Mouse (Mus musculus) hindbrain, embryonic 14.5 days (tissue): Measurements from ENCODE around the gene Fank1. TPM values are rescaled to one million over a fixed set of nuclear protein-coding genes. Genes with fewer than 3 reads are reported as not detected.

Source experiments
- ATAC-seq: fragments of 200-750 bp; cut with Nextera tagmentation; 2 replicates; pipeline ENCODE4 v1.8.0; 2017; ENCODE audit warnings: moderate number of reproducible peaks, mild to moderate bottlenecking, moderate TSS enrichment, moderate library complexity; ENCODE audit not compliant: low FRiP score
- DNase-seq: peaks from one replicate; pipeline ENCODE4 v3.0.0-alpha.2; 2015; ENCODE audit warnings: low spot score
- H3K27ac ChIP-seq: fragments of 300-500 bp; sonication (generic); 2 replicates; pipeline ENCODE4 v1.5.1; 2014; ENCODE audit warnings: mild to moderate bottlenecking, moderate library complexity
- H3K27me3 ChIP-seq: fragments of 300-500 bp; sonication (generic); 2 replicates; pipeline ENCODE4 v1.6.1; 2014; ENCODE audit warnings: mild to moderate bottlenecking, low read length, mixed read lengths; ENCODE audit not compliant: control insufficient read depth, insufficient read depth
- H3K36me3 ChIP-seq: fragments of 300-500 bp; sonication (generic); replicated peaks from 2 replicates; pipeline ENCODE4 v1.6.1; 2014; ENCODE audit not compliant: control insufficient read depth, insufficient read depth
- H3K4me1 ChIP-seq: fragments of 300-500 bp; sonication (generic); replicated peaks from 2 replicates; pipeline ENCODE4 v1.6.1; 2014; ENCODE audit warnings: antibody characterized with exemption, low read length, mixed read lengths; ENCODE audit not compliant: control insufficient read depth, insufficient read depth
- H3K4me2 ChIP-seq: fragments of 300-500 bp; sonication (generic); replicated peaks from 2 replicates; pipeline ENCODE4 v1.6.1; 2014; ENCODE audit warnings: mild to moderate bottlenecking, moderate library complexity
- H3K4me3 ChIP-seq: fragments of 300-500 bp; sonication (generic); replicated peaks from 2 replicates; pipeline ENCODE4 v1.5.1; 2014; ENCODE audit warnings: mild to moderate bottlenecking, low read length
- H3K9ac ChIP-seq: fragments of 300-500 bp; sonication (generic); 2 replicates; pipeline ENCODE4 v1.6.1; 2014
- H3K9me3 ChIP-seq: fragments of 300-500 bp; sonication (generic); 2 replicates; pipeline ENCODE4 v1.6.1; 2016; ENCODE audit warnings: low read length; ENCODE audit not compliant: control insufficient read depth
- WGBS: fragments of 180-500 bp; shearing (Covaris S2); extraction: QIAGEN DNeasy Blood & Tissue Kit; methylation state at CpG from one replicate; pipeline ENCODE4 v1.1.7; 2014; 5-methylcytosine and 5-hydroxymethylcytosine counted together
- polyA plus RNA-seq: library from polyadenylated mRNA; unstranded; fragments of >200 nt; fragmentation: Nextera tagmentation; extraction: Ambion mirVana; gene quantifications from 2 replicates; pipeline ENCODE4 v1.2.1, GENCODE M21; 2014

The Fank1 gene
- polyA plus RNA-seq, 1 experiment from 2014 or later = 4.7 TPM

GRCm38 (mm10) chr7:133782717-133783435 is 6.2 kb downstream of the Fank1 start, which contains the start of gene Dhx32:
TSS of gene Dhx32 (minus strand) at chr7:133782726.
- Histone ChIP-seq H3K4me2 (no peak within 1 kb of the TSS), H3K36me3 (no peaks in the 10 kb centered on the region), H3K9me3 (no peaks in the 10 kb centered on the region), H3K27ac (no peak within 1 kb of the TSS), H3K4me3 (no peak within 1 kb of the TSS), H3K4me1 (no peaks in the 10 kb centered on the region), H3K27me3 (no peaks in the 10 kb centered on the region), H3K9ac (no peak within 1 kb of the TSS)
- 25% methylated on average over 18 of the region's 18 CpGs for WGBS
- peak; percentile 73 for DNase-seq
- peak; percentile 8; the same call in 1 of the 2 replicates for ATAC-seq

GRCm38 (mm10) chr7:133787571-133787970 is 10.9 kb downstream of the Fank1 start:
- ATAC-seq (no peak), DNase-seq (no peak)

GRCm38 (mm10) chr7:133788147-133788546 is 11.5 kb downstream of the Fank1 start:
- no peak overlapping the region for H3K4me2 ChIP-seq
- ATAC-seq (no peak), DNase-seq (no peak)
- H3K27ac ChIP-seq = no peak overlapping the region
- H3K9ac ChIP-seq = no peak overlapping the region
- whole genome bisulfite sequencing = 80% methylated on average over 3 of the region's 3 CpGs
- H3K4me1 ChIP-seq = no peaks in the 10 kb centered on the region
- no peak overlapping the region for H3K4me3 ChIP-seq
- no peaks in the 10 kb centered on the region for H3K9me3 ChIP-seq
- no peaks in the 10 kb centered on the region for H3K27me3 ChIP-seq
- H3K36me3 ChIP-seq = no peaks in the 10 kb centered on the region

More at GRCm38 (mm10) chr7:133787571-133787970, 10.9 kb downstream of the Fank1 start:
- no peak overlapping the region for H3K9ac ChIP-seq
- H3K9me3 ChIP-seq = no peaks in the 10 kb centered on the region
- H3K4me3 ChIP-seq = no peak overlapping the region
- H3K4me2 ChIP-seq = no peak overlapping the region
- no peaks in the 10 kb centered on the region for H3K36me3 ChIP-seq
- no peaks in the 10 kb centered on the region for H3K27me3 ChIP-seq
- WGBS = 82% methylated on average over 6 of the region's 6 CpGs
- H3K27ac ChIP-seq = no peak overlapping the region
- no peaks in the 10 kb centered on the region for H3K4me1 ChIP-seq

GRCm38 (mm10) chr7:133790171-133790570 is 13.5 kb downstream of the Fank1 start:
- ATAC-seq (no peak), DNase-seq (no peak)
- no peak overlapping the region for H3K4me2 ChIP-seq
- no peak overlapping the region for H3K27ac ChIP-seq
- no peaks in the 10 kb centered on the region for H3K27me3 ChIP-seq
- 89% methylated on average over 4 of the region's 4 CpGs for WGBS
- no peak overlapping the region for H3K4me3 ChIP-seq
- no peaks in the 10 kb centered on the region for H3K9me3 ChIP-seq
- no peaks in the 10 kb centered on the region for H3K4me1 ChIP-seq
- no peaks in the 10 kb centered on the region for H3K36me3 ChIP-seq
- no peak overlapping the region for H3K9ac ChIP-seq

- 91% methylated on average over 4 of the region's 4 CpGs for WGBS
- H3K4me1 ChIP-seq = no peaks in the 10 kb centered on the region
- H3K27me3 ChIP-seq = no peaks in the 10 kb centered on the region
- H3K36me3 ChIP-seq = no peaks in the 10 kb centered on the region
- no peak overlapping the region for H3K27ac ChIP-seq
- H3K4me2 ChIP-seq = no peak overlapping the region
- H3K9me3 ChIP-seq = no peaks in the 10 kb centered on the region
- ATAC-seq (no peak), DNase-seq (no peak)
- no peak overlapping the region for H3K9ac ChIP-seq
- no peak overlapping the region for H3K4me3 ChIP-seq
Measured at GRCm38 (mm10) chr7:133790608-133791229, 14.1 kb downstream of the Fank1 start.

- Histone ChIP-seq H3K4me2 (no peak overlapping the region), H3K9me3 (no peaks in the 10 kb centered on the region), H3K4me3 (no peak overlapping the region), H3K27ac (no peak overlapping the region), H3K27me3 (no peaks in the 10 kb centered on the region), H3K9ac (no peak overlapping the region), H3K4me1 (no peaks in the 10 kb centered on the region), H3K36me3 (no peaks in the 10 kb centered on the region)
- WGBS = 39% methylated on average over 1 of the region's 1 CpGs
- ATAC-seq (no peak), DNase-seq (no peak)
Measured at GRCm38 (mm10) chr7:133792771-133793170, 16.1 kb downstream of the Fank1 start.

- no peaks in the 10 kb centered on the region for H3K9me3 ChIP-seq
- DNase-seq (peak; percentile 50), ATAC-seq (no peak)
- H3K27me3 ChIP-seq = no peaks in the 10 kb centered on the region
- H3K4me1 ChIP-seq = no peaks in the 10 kb centered on the region
- H3K4me3 ChIP-seq = no peak overlapping the region
- 66% methylated on average over 10 of the region's 10 CpGs for WGBS
- H3K9ac ChIP-seq = no peak overlapping the region
- no peaks in the 10 kb centered on the region for H3K36me3 ChIP-seq
- no peak overlapping the region for H3K27ac ChIP-seq
- no peak overlapping the region for H3K4me2 ChIP-seq
Measured at GRCm38 (mm10) chr7:133793248-133794131, 16.8 kb downstream of the Fank1 start.

GRCm38 (mm10) chr7:133794720-133795119 is 18.1 kb downstream of the Fank1 start:
- DNase-seq (no peak), ATAC-seq (no peak)
- 92% methylated on average over 2 of the region's 2 CpGs for WGBS
- Histone ChIP-seq H3K27me3 (no peaks in the 10 kb centered on the region), H3K9ac (no peak overlapping the region), H3K36me3 (no peaks in the 10 kb centered on the region), H3K9me3 (no peaks in the 10 kb centered on the region), H3K27ac (no peak overlapping the region), H3K4me2 (no peak overlapping the region), H3K4me3 (no peak overlapping the region), H3K4me1 (no peaks in the 10 kb centered on the region)

GRCm38 (mm10) chr7:133799928-133800327 is 23.3 kb downstream of the Fank1 start:
- no peak overlapping the region for H3K27ac ChIP-seq
- 78% methylated on average over 5 of the region's 5 CpGs for WGBS
- no peak overlapping the region for H3K4me2 ChIP-seq
- H3K9me3 ChIP-seq = no peaks in the 10 kb centered on the region
- H3K9ac ChIP-seq = no peak overlapping the region
- H3K4me1 ChIP-seq = no peaks in the 10 kb centered on the region
- DNase-seq (no peak), ATAC-seq (no peak)
- no peak overlapping the region for H3K4me3 ChIP-seq
- no peaks in the 10 kb centered on the region for H3K36me3 ChIP-seq
- H3K27me3 ChIP-seq = no peaks in the 10 kb centered on the region
